Mouse (Mus musculus) cerebellum, adult 11 months (tissue): ENCODE measurements around the gene Gtf2f2.

Source experiments
- DNase-seq: peaks from one replicate; pipeline ENCODE4 v3.0.0; 2022

Gene Gtf2f2

DNA sequence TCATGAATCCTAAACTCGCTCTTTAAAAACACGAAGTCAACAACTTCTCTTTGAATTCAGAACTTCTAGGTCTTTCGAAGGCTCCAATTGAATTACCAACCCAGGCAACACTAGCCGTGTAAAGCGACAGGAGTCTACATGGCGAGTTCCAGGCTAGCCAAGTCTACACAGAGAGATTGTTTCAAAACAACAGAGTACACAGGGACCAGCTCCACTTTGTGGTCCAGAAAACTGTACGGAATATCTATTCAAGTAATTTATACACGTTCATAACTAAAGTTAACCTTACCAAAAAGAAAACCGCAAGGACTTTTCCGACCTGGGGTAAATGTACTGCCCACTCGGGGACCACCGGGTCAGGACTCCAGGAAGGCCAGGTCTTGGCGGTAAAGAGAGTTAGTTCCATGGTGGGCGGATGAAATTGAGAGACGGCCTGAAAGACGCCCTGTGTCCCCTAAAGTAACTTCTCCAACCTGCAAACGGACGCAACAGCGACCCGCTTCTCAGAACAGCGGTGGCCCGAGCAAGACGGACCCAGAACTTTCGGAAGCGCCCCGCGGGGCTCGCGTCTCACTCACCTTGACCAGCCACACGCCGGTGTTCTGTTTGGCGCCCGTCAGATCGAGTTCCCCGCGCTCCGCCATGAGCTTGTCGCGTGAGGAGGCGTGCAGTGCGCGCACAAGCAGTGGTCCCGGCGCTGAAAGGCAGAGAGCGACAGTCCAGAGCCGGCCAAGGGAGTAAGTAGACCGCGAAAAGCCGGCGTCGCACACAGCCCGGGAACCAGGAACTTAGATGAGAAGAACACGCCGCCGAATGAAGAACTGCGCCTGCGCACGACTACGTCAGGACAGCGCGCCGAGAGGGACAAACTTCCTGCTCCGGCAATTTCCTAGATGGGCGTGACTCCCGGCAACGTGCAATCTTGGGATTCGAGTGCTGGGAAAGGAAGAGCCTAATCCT lies at the start of gene Gtf2f2:
Gene Gtf2f2, minus strand, starts transcription at position 764 of the 960 bp plus-strand sequence.
- DNase-seq = peak; percentile 88

DNA sequence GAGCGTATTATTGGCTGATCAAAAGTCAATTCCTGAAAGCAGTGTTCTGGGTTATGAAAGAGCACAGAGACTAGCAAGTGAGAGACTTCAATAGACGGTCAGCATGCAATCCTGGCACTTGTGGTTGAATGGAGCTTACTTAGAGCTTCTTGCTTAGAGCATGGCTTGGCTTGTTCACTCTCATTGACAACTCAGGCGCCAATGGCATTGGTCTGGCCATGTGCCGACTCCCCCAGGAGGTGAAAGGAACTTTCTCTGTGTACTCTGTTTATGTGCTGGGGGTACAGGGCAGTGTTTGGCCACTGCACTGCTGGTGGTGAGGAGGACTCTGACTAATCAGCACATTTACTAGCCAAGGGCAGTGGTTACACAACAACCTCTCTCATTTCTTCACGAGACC lies 48.8 kb upstream of the Gtf2f2 start:
- no peak for DNase-seq

DNA sequence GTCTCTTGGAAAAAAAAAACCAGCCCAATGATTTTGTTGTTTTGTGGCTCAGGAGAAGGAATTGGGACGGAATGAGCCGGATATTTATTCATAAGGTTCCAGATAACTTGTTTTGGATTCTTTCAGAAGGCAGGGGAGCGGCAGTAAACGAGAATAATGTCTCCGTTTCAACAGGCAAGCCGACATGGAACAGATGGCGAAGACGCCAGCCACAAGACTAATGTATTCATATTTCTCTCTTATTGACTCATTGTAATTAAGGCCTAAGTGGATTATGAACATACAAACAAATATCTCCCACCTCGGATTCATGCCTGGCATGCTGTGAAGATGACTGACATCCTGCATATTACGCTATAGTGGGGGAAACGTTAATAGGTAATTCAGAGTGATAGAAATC lies 43.1 kb upstream of the Gtf2f2 start:
- DNase-seq = no peak

DNA sequence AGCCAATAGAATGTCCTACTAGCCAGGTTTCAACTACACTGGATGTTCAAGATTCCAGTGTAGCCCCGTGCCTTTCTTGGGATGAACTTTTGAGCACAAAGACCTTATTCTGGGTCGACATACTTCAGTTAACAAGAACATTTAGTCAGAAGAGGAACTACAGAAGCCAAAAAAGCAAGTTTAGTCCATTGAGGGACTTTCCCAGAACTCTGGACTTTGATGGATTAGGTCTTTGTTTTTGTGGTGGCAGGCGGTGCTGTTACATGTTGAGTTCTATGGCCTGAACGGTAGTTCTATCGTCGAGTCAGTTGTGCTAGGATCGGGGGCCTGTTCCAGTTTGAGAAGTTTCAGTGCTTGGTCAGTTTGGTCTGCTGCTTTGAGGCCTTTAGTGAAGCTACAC lies 41.3 kb upstream of the Gtf2f2 start:
- no peak for DNase-seq

DNA sequence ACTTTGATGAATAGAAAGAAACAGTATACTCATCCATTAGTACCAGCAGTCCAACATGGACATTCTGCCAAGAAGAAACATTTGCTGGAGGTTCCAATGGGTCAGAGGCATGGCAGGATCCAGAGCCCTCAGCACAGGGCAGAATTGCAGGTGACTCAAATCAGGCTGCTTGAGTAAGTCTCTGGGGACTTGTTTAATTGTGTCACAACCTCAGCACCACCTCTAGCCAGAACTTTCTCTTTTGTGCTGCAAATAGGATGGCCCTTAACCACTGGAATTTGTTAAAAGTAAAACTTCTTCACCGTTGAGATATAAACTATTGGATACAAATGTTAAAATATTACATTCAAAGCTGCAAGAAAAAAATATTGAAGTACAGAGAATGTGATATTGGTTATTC lies 35.1 kb upstream of the Gtf2f2 start:
- no peak for DNase-seq

DNA sequence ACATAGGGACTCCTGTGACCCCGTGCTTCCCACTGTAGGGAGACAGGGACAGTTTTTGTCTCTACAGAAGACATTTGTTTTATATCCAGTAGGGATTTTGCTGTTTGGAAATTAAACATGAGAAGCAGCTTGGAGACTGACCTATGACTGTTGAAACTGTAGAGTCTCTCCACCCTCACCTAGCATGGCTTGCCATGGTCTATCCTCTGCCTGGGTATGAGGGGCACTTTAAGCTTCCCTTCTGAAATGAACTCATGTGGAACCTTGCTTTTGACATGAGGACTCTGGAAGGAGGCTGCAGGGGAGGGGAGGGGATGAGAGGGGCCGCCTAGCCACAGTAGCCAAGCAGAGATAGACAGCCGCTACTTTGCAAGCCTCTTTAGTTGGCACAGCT lies 33.5 kb upstream of the Gtf2f2 start:
- DNase-seq = no peak

DNA sequence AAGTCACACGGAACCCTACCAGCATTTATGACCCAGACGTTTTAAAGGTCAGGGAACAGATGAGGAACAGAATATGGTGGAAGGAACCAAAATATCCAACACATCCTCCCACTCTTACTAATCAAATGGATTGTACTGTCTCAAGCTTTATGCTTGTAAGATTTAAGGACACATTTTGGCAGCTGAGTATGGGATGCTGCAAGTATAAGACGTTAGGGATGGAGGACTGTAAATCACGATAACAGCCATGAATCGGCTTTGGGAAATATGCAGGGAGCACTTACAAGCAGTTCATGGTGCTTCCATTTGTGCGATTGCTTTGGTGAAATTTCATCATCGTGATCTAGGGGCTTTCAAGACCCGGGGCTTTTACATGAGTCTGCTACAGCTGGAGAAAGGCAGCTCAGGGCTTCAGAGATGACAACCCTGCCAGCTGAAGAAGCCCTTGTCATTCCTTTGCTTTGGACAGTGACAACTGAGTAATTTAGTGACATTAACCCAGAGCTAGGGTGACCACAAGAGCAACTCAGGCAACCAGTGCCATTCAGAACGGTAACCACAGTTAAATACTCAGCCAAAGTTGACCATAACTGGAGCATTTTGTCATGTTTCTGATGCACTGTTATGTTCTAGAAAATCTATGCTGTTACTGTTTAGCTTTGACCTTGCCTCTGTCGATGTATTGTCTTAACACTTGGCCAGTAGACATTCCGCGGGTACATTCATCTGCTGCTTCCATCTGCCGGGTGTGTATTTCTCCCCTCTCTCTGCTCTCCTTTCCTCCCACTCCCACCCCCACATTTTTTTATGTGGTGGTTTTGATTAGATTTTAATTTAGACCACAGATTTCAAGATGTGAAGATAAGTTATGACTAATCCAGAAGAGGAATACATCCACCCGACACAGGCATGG lies 32.8 kb upstream of the Gtf2f2 start:
- DNase-seq = no peak

DNA sequence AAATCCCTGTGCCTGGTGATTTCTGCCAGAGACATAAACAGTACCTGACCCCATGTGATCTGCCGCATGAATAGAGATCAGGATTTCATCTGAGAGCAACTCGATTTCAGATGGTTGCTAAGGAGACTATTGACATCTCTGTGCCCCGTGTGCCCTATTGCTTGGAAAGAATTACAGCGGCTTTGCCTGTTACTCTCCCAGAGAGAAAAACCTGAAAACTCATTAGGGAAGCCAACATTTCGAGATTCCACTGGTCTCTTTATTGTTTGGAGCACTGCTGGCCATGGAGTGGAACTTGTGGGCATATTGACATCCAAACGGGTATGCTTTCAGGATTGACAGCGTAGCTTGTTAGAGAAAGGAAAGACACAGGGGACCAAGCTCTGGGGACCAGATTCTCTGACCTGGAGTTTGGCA lies 22.6 kb upstream of the Gtf2f2 start:
- DNase-seq = no peak

DNA sequence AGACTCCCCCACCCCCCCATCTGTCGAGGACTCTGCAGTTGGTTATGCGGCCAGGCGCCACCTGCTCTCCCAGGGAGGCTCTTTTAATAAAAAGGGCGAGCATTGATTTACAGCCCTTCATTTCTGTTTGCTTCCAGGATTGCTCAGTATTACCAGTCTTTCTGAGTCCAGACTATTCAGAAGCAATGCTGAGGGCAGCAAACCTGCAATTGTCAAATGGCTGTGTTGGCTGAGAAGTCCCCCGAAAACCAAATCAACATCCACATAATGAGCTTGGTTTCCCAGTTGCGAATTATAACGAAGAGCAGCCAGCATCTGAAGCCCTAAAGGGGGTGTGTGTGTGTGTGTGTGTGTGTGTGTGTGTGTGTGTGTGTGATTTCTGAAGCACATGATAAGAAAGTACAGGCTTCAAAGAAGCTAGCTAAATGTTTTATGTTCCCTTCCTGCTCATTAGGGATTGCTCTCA lies 22.0 kb upstream of the Gtf2f2 start:
- DNase-seq = no peak

DNA sequence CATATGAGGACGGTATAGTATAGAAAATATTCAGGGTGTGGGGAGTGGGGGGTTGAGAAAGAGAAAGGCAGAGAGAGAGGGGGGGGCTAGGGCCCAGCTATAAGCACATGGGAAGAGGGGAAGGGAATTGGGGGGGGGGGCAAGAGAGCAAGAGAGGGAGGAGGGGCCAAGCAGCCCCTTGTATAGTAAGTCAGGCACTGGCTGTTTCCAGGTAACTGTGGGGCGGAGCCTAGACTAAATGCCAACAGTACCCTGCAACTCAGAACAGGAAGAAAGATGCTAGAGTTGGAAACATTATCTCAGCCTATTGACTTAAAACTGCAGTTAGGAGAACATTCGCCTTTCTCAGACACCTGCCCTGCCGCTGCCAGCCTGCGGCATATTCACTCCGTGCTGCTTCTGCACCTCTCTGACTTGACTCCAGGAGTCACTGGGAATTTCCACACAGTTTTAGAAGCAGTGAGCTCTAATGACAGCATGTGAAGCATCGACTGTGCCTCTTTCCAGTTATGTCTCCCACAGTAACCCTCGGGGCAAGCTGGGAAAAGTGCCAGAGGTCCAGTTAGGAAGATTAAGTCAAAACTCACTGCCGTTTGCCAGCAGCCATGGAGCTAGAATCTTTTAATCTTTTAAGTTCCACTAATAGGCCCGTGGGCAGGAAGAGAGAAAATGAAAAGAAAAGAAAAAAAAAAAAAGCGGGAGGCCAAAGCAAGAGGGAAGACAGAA lies 20.6 kb upstream of the Gtf2f2 start:
- no peak for DNase-seq

DNA sequence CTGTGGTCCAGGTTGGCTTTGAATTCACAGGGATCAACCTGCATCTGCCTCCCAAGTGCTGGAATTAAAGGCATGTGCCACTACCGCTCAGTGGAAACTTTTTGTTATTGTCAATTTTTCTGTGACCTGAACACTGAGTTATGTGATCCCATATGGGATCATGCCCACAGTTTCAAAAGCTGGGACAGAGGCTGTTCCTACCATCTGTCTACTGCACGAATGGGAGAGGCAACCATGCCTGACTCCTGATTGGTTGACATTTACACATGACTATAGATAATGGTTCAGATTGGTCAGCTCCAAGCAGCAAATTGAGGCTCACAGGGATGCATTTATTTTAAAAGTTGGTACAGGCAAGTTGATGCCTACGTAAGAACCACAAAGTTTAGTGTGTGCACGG lies 14.0 kb upstream of the Gtf2f2 start:
- DNase-seq = no peak

DNA sequence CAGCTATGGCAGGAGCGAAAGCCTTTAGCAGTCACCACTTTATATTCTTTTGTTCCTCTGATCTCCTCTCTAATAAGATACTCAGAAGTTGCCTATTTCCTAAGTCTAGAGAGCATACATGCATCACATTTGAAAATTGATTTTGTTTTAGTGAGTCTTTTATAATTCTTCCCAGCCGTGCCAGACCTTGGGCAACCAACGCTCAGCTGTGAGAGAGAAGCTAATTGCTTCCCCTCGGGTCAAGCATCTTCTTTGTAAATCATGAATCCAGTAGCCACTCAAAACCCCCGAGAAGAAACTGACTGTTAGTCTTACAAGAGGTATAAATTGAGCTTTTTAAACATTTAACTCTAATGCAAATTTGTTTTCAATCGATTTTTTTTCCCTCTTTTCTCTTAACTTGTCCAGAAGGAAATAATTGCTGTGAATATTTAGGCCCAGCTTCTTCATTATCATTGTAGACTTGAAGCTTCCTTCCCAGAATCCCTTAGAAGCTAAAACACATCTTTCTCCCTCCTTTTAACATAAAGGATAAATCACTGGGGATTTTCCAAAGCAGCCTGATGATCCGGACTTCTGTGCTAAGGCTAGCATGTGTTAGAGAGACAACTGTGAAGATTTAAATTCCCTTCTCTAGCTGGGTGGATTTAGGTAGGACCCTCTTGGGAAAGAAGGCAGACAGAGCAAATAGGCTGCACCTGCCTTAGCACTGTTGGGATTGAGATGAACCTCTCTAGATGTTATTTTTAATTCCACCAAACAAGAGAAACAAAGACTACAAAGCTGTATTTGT lies 10.5 kb upstream of the Gtf2f2 start:
- DNase-seq = no peak

DNA sequence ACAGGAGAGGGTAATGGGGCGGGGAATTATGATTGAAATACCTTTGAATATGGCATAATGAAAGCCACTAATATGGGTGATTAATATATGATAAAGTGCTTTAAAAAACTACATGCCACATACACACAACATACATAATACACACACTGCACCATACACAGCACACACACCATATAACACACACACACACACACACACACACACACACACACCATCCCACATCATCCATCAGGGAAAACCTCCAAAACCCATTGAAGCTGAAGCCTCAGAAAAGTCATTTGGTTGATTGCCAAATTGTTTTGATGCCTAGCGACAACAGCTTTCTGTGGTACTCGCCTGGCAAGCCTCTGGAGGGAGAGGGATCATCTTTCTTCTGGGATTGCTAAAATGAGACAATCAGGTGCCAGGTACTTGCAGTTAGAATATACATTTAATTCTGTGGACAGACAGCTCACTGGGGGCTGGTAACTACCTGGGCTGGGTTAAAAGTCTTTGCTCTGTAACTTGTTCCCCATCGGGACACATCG lies 9.7 kb upstream of the Gtf2f2 start:
- DNase-seq = no peak

DNA sequence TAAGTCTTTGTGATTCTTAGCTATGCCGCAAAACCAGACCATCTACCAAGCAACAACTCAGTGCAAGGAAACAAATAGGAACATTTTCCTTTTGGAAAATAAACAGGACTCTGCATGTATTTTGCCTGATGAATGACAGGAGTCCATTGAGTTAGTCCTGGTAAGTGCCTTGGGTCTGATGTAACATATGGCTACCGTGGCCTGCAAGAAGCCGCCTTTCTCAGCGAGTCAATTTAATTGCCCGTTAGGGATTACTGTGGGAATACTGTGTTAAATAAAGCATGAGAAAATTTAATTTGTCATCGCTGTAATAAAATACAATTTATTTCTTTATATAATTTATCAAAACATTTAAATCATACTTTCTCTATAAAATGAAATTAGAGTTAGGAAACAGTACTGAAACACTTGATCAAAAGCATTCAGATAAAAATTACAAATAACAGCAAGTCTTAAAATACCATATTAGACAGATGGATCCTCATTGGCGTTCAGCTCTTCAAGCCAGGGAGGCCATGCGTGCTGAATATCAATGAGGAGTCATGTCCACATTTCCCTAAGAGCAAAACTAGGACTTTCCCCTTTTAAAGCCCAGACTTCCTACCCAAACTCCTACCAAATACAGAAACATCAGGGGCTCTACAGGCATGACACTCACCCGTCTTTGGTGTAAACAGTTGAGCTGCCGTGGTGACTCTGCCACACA lies 7.3 kb upstream of the Gtf2f2 start:
- DNase-seq = no peak

DNA sequence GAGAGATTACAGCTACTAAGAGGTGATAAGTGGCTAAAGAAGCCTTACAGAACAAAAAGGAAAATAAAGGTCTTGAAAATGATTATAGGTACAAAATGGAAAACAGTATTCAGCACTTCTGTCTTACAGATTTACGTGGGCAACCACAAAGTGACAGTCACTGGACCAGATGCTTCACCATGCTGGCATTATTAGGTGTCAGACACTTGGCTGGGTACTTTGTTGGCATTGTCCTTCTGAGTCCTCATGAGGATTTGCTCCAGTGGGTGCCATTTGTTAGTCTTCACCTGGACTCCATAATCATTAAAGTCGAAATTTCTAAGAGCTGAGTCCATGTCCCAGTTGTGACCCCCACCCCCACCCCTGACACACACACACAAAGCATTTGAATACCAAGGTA lies 3.7 kb upstream of the Gtf2f2 start:
- DNase-seq = no peak

DNA sequence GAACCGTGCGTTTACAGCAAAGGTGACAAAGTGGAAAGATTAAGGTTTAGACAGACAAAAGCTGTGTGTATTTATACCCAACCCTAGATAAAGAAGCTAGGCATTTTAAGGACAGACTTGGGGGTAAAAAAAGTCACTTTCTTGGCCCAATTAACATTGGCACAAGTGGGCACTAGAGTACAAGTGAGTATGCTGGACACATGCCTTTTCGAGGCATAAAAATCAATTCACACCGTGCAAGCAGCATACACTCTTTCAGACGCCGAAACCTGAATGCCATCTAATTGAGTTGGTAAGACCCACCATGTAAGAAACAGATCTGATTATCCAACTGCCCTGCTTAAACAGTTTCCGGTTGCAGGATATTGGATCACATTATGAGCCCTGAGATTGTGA lies 395 bp upstream of the Gtf2f2 start:
- no peak for DNase-seq

DNA sequence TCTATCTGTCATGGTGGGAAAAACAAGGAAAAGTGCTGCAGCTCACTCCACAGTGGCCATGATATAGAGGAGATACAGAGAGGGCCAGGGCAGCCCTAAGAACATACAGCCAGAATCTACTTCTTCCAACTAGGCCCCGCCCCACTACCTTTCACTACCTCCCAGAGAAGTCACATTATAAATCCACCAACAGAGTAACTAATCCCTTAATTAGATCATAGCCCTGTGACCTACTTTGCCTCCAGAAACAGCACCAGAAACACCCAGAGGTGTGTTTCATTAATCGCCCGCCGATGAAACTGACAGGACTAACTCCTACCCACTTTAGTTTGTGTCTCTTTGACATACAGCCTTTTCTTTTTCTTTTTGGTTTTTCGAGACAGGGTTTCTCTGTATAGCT lies 1.5 kb downstream of the Gtf2f2 start:
- no peak for DNase-seq

DNA sequence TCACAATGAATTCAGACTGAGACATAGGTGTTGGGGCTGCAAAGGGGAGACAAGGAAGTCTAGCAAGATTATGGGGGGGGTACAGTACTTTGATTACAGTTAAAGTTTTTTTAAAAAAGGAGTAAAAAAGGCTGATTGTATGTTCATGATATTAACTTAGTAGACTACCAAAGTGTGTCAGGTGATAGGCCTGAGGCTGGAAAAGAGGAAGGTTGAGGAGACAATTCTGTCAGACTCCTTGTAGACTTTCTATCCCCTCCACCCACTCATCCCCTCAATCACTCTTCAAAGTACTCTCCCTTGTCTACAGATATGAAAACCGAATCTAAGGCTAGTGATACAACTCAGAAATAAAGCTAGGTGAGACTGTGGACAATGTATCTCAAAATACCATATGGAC lies 2.5 kb downstream of the Gtf2f2 start:
- no peak for DNase-seq

DNA sequence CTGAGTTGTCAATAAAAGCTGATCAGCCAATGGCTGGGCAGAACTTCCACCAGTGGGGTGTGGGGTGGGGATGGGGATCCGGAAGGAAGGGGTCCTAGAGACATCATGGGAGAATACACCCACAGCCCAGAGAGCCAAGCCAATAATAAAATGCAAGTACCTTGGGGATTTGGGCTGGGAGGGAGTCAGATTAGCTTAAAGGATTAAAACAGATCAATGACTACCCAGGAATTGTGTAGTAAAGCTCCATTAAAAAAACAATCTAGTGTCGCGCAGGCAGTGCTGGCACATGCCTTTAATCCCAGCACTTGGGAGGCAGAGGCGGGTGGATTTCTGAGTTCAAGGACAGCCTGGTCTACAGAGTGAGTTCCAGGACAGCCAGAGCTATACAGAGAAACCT lies 5.7 kb downstream of the Gtf2f2 start:
- no peak for DNase-seq

DNA sequence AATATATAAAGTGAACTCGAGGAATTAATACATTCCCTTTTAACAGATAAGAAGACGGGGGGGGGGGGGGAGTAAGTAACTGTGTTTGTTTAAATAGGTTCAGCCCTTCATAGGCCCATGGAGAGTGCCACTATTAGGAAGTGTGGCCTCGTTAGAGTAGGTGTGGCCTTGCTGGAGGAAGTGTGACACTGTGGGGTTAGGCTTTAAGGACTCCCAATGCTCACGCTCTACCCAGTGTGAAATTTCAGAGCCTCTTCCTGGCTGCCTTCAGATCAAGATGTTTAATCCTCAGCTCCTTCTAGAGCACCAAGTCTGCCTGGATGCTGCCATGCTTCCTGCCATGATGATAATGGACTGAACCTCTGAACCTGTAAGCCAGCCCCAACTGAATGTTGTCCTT lies 8.9 kb downstream of the Gtf2f2 start:
- DNase-seq = no peak

DNA sequence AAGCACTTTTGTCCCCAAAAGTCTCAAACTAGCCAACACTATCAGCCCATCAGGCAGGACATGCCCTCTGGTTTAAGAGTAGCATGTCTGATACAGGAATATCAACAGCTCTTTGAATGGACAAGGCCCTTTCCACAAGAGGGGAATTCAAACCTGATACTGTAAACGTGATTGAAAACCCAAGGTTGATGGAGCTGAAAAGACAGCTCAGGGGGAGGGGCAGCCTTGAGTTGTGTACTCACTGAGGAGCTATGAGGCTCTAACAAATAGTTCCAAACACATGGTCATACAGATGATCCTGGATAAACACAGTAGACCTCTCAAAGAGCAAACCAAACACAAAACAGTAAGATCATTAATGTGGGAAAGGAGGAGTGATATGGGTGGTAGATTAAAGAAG lies 12.6 kb downstream of the Gtf2f2 start:
- no peak for DNase-seq
